Mouse (Mus musculus) hindbrain, embryonic 16.5 days (tissue): ENCODE data around the gene Cnn1. TPM values are rescaled to one million over a fixed set of nuclear protein-coding genes. Genes with fewer than 3 reads are reported as not detected.
A peak's percentile ranks its signal among the peaks of the same experiment; 100 is the strongest.

Experiments used
- ATAC-seq: fragments of 200-750 bp; cut with Nextera tagmentation; 2 replicates; pipeline ENCODE4 v1.8.0; 2017; ENCODE audit warnings: moderate TSS enrichment, moderate library complexity
- H3K27ac ChIP-seq: fragments of 300-500 bp; sonication (generic); 2 replicates; pipeline ENCODE4 v1.5.1; 2014; ENCODE audit warnings: low read depth, mild to moderate bottlenecking, control low read depth, low read length, moderate library complexity
- H3K27me3 ChIP-seq: fragments of 300-500 bp; sonication (generic); replicated peaks from 2 replicates; pipeline ENCODE4 v1.6.1; 2014; ENCODE audit warnings: low read length; ENCODE audit not compliant: control insufficient read depth, insufficient read depth
- H3K36me3 ChIP-seq: fragments of 300-500 bp; sonication (generic); 2 replicates; pipeline ENCODE4 v1.6.1; 2014; ENCODE audit warnings: mild to moderate bottlenecking, low read length, moderate library complexity, mixed read lengths; ENCODE audit not compliant: control insufficient read depth, insufficient read depth
- H3K4me1 ChIP-seq: fragments of 300-500 bp; sonication (generic); 2 replicates; pipeline ENCODE4 v1.6.1; 2014; ENCODE audit warnings: low read depth, low read length; ENCODE audit not compliant: control insufficient read depth, insufficient read depth
- H3K4me2 ChIP-seq: fragments of 300-500 bp; sonication (generic); 2 replicates; pipeline ENCODE4 v1.6.1; 2014; ENCODE audit warnings: mild to moderate bottlenecking, low read length, control low read depth, moderate library complexity
- H3K4me3 ChIP-seq: fragments of 300-500 bp; sonication (generic); 2 replicates; pipeline ENCODE4 v1.5.1; 2014; ENCODE audit warnings: mild to moderate bottlenecking, low read length, control low read depth, moderate library complexity
- H3K9ac ChIP-seq: fragments of 300-500 bp; sonication (generic); 2 replicates; pipeline ENCODE4 v1.6.1; 2014; ENCODE audit warnings: low read depth, mild to moderate bottlenecking, control low read depth, low read length, moderate library complexity
- H3K9me3 ChIP-seq: fragments of 300-500 bp; sonication (generic); 2 replicates; pipeline ENCODE4 v1.6.1; 2014; ENCODE audit warnings: mild to moderate bottlenecking, low read length, moderate library complexity; ENCODE audit not compliant: control insufficient read depth
- WGBS: fragments of 180-500 bp; shearing (Covaris S2); extraction: QIAGEN DNeasy Blood & Tissue Kit; methylation state at CpG from one replicate; pipeline ENCODE4 v1.1.7; 2014; 5-methylcytosine and 5-hydroxymethylcytosine counted together
- polyA plus RNA-seq: library from polyadenylated mRNA; unstranded; fragments of >200 nt; fragmentation: Nextera tagmentation; extraction: Ambion mirVana; gene quantifications from 2 replicates; pipeline ENCODE4 v1.2.1, GENCODE M21; 2015

Cnn1 gene
- polyA plus RNA-seq = 0.93 and 1.4 TPM in 2 replicates

- Histone ChIP-seq H3K27me3 (peaks cover 24% of the 10 kb centered on the region), H3K36me3 (no peaks in the 10 kb centered on the region), H3K4me2 (no peak within 1 kb of the TSS), H3K27ac (no peak within 1 kb of the TSS), H3K4me3 (no peak within 1 kb of the TSS), H3K9ac (no peak within 1 kb of the TSS), H3K9me3 (no peaks in the 10 kb centered on the region), H3K4me1 (peaks cover 4% of the 10 kb centered on the region)
- 11% methylated on average over 14 of the region's 14 CpGs for WGBS
- no peak for ATAC-seq
Measured at GRCm38 (mm10) chr9:22098993-22099696, at the start of gene Cnn1. Gene Cnn1, plus strand, starts transcription at chr9:22099216.

- H3K4me3 ChIP-seq = peak overlapping the region; percentile 82
- no peak for ATAC-seq
- peaks cover 33% of the 10 kb centered on the region for H3K4me1 ChIP-seq
- H3K36me3 ChIP-seq = no peaks in the 10 kb centered on the region
- 50% methylated on average over 11 of the region's 11 CpGs for WGBS
- peak overlapping the region; percentile 80 for H3K4me2 ChIP-seq
- H3K27me3 ChIP-seq = no peaks in the 10 kb centered on the region
- H3K9me3 ChIP-seq = no peaks in the 10 kb centered on the region
- peak overlapping the region; percentile 89 for H3K9ac ChIP-seq
- peak overlapping the region; percentile 95 for H3K27ac ChIP-seq
Measured at GRCm38 (mm10) chr9:22049315-22049714, 49.7 kb upstream of the Cnn1 start.

- H3K4me2 ChIP-seq = peak overlapping the region; percentile 80
- WGBS = 19% methylated on average over 4 of the region's 4 CpGs
- H3K36me3 ChIP-seq = no peaks in the 10 kb centered on the region
- H3K9ac ChIP-seq = peak overlapping the region; percentile 89
- H3K4me3 ChIP-seq = peak overlapping the region; percentile 82
- no peaks in the 10 kb centered on the region for H3K9me3 ChIP-seq
- H3K4me1 ChIP-seq = peaks cover 38% of the 10 kb centered on the region
- no peak for ATAC-seq
- H3K27ac ChIP-seq = peak overlapping the region; percentile 95
- no peaks in the 10 kb centered on the region for H3K27me3 ChIP-seq
Measured at GRCm38 (mm10) chr9:22049721-22050270, 49.2 kb upstream of the Cnn1 start.

GRCm38 (mm10) chr9:22050351-22050889, 48.6 kb upstream of the Cnn1 start:
- WGBS = under 1% methylated on average over 26 of the region's 43 CpGs
- Histone ChIP-seq H3K36me3 (no peaks in the 10 kb centered on the region), H3K4me1 (peaks cover 39% of the 10 kb centered on the region), H3K4me2 (peak overlapping the region; percentile 80), H3K27me3 (no peaks in the 10 kb centered on the region), H3K9ac (peak overlapping the region; percentile 89), H3K4me3 (peak overlapping the region; percentile 82), H3K27ac (peak overlapping the region; percentile 95), H3K9me3 (no peaks in the 10 kb centered on the region)
- peak; percentile 14 for ATAC-seq

GRCm38 (mm10) chr9:22051161-22051957, 47.7 kb upstream of the Cnn1 start:
- H3K27ac ChIP-seq = peak overlapping the region; percentile 95
- H3K9me3 ChIP-seq = no peaks in the 10 kb centered on the region
- no peaks in the 10 kb centered on the region for H3K27me3 ChIP-seq
- H3K9ac ChIP-seq = peak overlapping the region; percentile 89
- H3K4me2 ChIP-seq = peak overlapping the region; percentile 80
- WGBS = under 1% methylated on average over 52 of the region's 67 CpGs
- peak overlapping the region; percentile 82 for H3K4me3 ChIP-seq
- H3K4me1 ChIP-seq = peaks cover 39% of the 10 kb centered on the region
- H3K36me3 ChIP-seq = no peaks in the 10 kb centered on the region
- peak; percentile 10 for ATAC-seq

GRCm38 (mm10) chr9:22051958-22052254, 47.1 kb upstream of the Cnn1 start, which contains the start of gene Elavl3:
Gene Elavl3, minus strand, starts transcription at chr9:22052023.
- H3K4me1 ChIP-seq = peaks cover 36% of the 10 kb centered on the region
- ATAC-seq = peak; percentile 68
- WGBS = 1% methylated on average over 28 of the region's 28 CpGs
- peak within 1 kb of the TSS; percentile 82 for H3K4me3 ChIP-seq
- H3K27me3 ChIP-seq = no peaks in the 10 kb centered on the region
- no peaks in the 10 kb centered on the region for H3K9me3 ChIP-seq
- H3K4me2 ChIP-seq = peak within 1 kb of the TSS; percentile 80
- no peaks in the 10 kb centered on the region for H3K36me3 ChIP-seq
- peak within 1 kb of the TSS; percentile 89 for H3K9ac ChIP-seq
- H3K27ac ChIP-seq = peak within 1 kb of the TSS; percentile 95

- Histone ChIP-seq H3K27me3 (no peaks in the 10 kb centered on the region), H3K4me1 (peaks cover 20% of the 10 kb centered on the region), H3K4me3 (no peak overlapping the region), H3K27ac (no peak overlapping the region), H3K36me3 (peaks cover 4% of the 10 kb centered on the region; the same call in 1 of the 2 replicates), H3K9me3 (no peaks in the 10 kb centered on the region), H3K9ac (no peak overlapping the region), H3K4me2 (no peak overlapping the region)
- ATAC-seq = no peak
- 41% methylated on average over 7 of the region's 7 CpGs for WGBS
Measured at GRCm38 (mm10) chr9:22053657-22054056, 45.4 kb upstream of the Cnn1 start.

- Histone ChIP-seq H3K27ac (no peak overlapping the region), H3K27me3 (no peaks in the 10 kb centered on the region), H3K9ac (peak overlapping the region; percentile 39), H3K4me2 (peak overlapping the region; percentile 61), H3K36me3 (peaks cover 4% of the 10 kb centered on the region; the same call in 1 of the 2 replicates), H3K4me1 (peaks cover 12% of the 10 kb centered on the region), H3K4me3 (peak overlapping the region; percentile 34), H3K9me3 (no peaks in the 10 kb centered on the region)
- peak; percentile 35 for ATAC-seq
- WGBS = under 1% methylated on average over 32 of the region's 32 CpGs
Measured at GRCm38 (mm10) chr9:22054411-22055076, 44.5 kb upstream of the Cnn1 start.
